Mouse (Mus musculus) heart, embryonic 14.5 days (tissue): Measurements from ENCODE around the gene Gm26727. TPM values are rescaled to one million over a fixed set of nuclear protein-coding genes. Genes with fewer than 3 reads are reported as not detected.
A peak's percentile ranks its signal among the peaks of the same experiment; 100 is the strongest.
"Not testable (repeated sequence)": the region's sequence is repeated elsewhere in the genome, so short reads cannot be mapped to it uniquely, and the experiment has no call there.

Experiments
- ATAC-seq: fragments of 200-750 bp; cut with Nextera tagmentation; 2 replicates; pipeline ENCODE4 v1.8.0; 2017; ENCODE audit warnings: low read depth, moderate TSS enrichment; ENCODE audit not compliant: insufficient number of reproducible peaks, insufficient read depth, low FRiP score
- H3K27ac ChIP-seq, 2 experiments: fragments of 200-500 bp in 1 of 2; fragments of 300-500 bp in 1 of 2; sonication (generic) in 1 of 2; replicated peaks in 1 of 2; 2 replicates each; pipeline ENCODE4 v1.5.1; 2012 to 2014; ENCODE audit warnings: low read depth in 2 of 2, low read length in 2 of 2, control low read depth in 1 of 2, mild to moderate bottlenecking in 1 of 2, mixed read lengths in 1 of 2; ENCODE audit not compliant: control insufficient read depth in 1 of 2, insufficient read depth in 1 of 2
- H3K27me3 ChIP-seq: fragments of 300-500 bp; sonication (generic); 2 replicates; pipeline ENCODE4 v1.6.1; 2014; ENCODE audit warnings: mild to moderate bottlenecking, low read length, control low read depth; ENCODE audit not compliant: control insufficient read depth, insufficient read depth
- H3K36me3 ChIP-seq: fragments of 300-500 bp; sonication (generic); 2 replicates; pipeline ENCODE4 v1.6.1; 2014; ENCODE audit warnings: mild to moderate bottlenecking, control low read depth, low read length, mixed read lengths; ENCODE audit not compliant: control insufficient read depth, insufficient read depth
- H3K4me1 ChIP-seq, 2 experiments: fragments of 200-500 bp in 1 of 2; fragments of 300-500 bp in 1 of 2; sonication (generic) in 1 of 2; 2 replicates each; pipeline ENCODE4 v1.6.1; 2012 to 2014; ENCODE audit warnings: low read length in 2 of 2, control low read depth in 1 of 2, mixed read lengths in 1 of 2; ENCODE audit not compliant: control insufficient read depth in 2 of 2, insufficient read depth in 2 of 2
- H3K4me2 ChIP-seq: fragments of 300-500 bp; sonication (generic); 2 replicates; pipeline ENCODE4 v1.6.1; 2014; ENCODE audit warnings: mild to moderate bottlenecking, low read length
- H3K4me3 ChIP-seq, 2 experiments: fragments of 200-500 bp in 1 of 2; fragments of 300-500 bp in 1 of 2; sonication (generic) in 1 of 2; 2 replicates each; pipeline ENCODE4 v1.5.1; 2012 to 2014; ENCODE audit warnings: low read length in 2 of 2, mild to moderate bottlenecking in 2 of 2, control low read depth in 1 of 2, low read depth in 1 of 2, moderate library complexity in 1 of 2; ENCODE audit not compliant: control insufficient read depth in 1 of 2, insufficient read depth in 1 of 2
- H3K9ac ChIP-seq: fragments of 300-500 bp; sonication (generic); 2 replicates; pipeline ENCODE4 v1.6.1; 2014; ENCODE audit warnings: mild to moderate bottlenecking, low read length
- H3K9me3 ChIP-seq: fragments of 300-500 bp; sonication (generic); 2 replicates; pipeline ENCODE4 v1.6.1; 2016; ENCODE audit warnings: low read length, control low read depth; ENCODE audit not compliant: control insufficient read depth
- WGBS: fragments of 180-500 bp; shearing (Covaris S2); extraction: QIAGEN DNeasy Blood & Tissue Kit; methylation state at CpG from one replicate; pipeline ENCODE4 v1.1.7; 2014; 5-methylcytosine and 5-hydroxymethylcytosine counted together
- polyA plus RNA-seq: library from polyadenylated mRNA; unstranded; fragments of >200 nt; fragmentation: Nextera tagmentation; extraction: Ambion mirVana; gene quantifications from 2 replicates; pipeline ENCODE4 v1.2.1, GENCODE M21; 2014

Gene Gm26727
- not detected in 2 replicates for polyA plus RNA-seq

- no peak for ATAC-seq
- no peak within 1 kb of the TSS for H3K9ac ChIP-seq
- H3K36me3 ChIP-seq, result no peaks in the 10 kb centered on the region
- H3K4me1 ChIP-seq, result no peaks in the 10 kb centered on the region
- H3K27ac ChIP-seq, result no peak within 1 kb of the TSS
- H3K9me3 ChIP-seq, result no peaks in the 10 kb centered on the region
- H3K4me3 ChIP-seq, result no peak within 1 kb of the TSS
- no peak within 1 kb of the TSS for H3K4me2 ChIP-seq
- WGBS, result 38% methylated on average over 2 of the region's 2 CpGs
- no peaks in the 10 kb centered on the region for H3K27me3 ChIP-seq
Observed at GRCm38 (mm10) chr2:67433081-67433480, at the start of gene Gm26727. TSS of gene Gm26727 (minus strand) at chr2:67433181.

- WGBS, result 58% methylated on average over 3 of the region's 3 CpGs
Observed at GRCm38 (mm10) chr2:67481051-67481450, 48.1 kb upstream of the Gm26727 start.

GRCm38 (mm10) chr2:67477753-67478152 lies 44.8 kb upstream of the Gm26727 start:
- Histone ChIP-seq H3K4me1 (0 out of 4 replicates have a peak, but pooled peaks cover 0 to 3% of the 10 kb centered on the region in 2 experiments), H3K27ac (no peak overlapping the region), H3K4me3 (no peak overlapping the region), H3K36me3 (no peaks in the 10 kb centered on the region), H3K27me3 (no peaks in the 10 kb centered on the region), H3K9ac (no peak overlapping the region), H3K9me3 (no peaks in the 10 kb centered on the region), H3K4me2 (no peak overlapping the region)
- WGBS, result 15% methylated on average over 6 of the region's 6 CpGs
- ATAC-seq, result no peak

More at GRCm38 (mm10) chr2:67481051-67481450, 48.1 kb upstream of the Gm26727 start:
- H3K9ac ChIP-seq, result no peak overlapping the region
- no peak overlapping the region for H3K27ac ChIP-seq
- no peak overlapping the region for H3K4me3 ChIP-seq
- no peak overlapping the region for H3K4me2 ChIP-seq
- no peaks in the 10 kb centered on the region for H3K36me3 ChIP-seq
- no peak for ATAC-seq
- H3K9me3 ChIP-seq, result no peaks in the 10 kb centered on the region
- 0 out of 4 replicates have a peak, but pooled peaks cover 0 to 3% of the 10 kb centered on the region in 2 experiments for H3K4me1 ChIP-seq
- H3K27me3 ChIP-seq, result no peaks in the 10 kb centered on the region

DNA sequence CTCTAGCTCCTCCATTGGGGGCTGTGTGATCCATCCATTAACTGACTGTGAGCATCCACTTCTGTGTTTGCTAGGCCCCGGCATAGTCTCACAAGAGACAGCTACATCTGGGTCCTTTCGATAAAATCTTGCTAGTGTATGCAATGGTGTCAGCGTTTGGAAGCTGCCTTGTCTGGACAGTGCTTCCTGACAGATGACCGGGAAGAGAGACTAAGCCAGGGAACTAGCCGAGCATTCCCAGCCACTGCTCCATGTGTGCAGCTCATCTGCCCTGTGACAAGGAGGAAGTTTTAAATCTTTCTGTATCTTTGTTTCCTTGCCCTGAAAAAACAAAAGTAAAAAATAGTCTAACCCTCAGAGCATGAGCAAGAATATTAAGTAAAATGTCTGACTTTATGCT lies 37.0 kb upstream of the Gm26727 start:
- not testable (repeated sequence) for H3K27ac ChIP-seq, H3K27me3 ChIP-seq, ATAC-seq, H3K36me3 ChIP-seq, H3K9me3 ChIP-seq, H3K9ac ChIP-seq, H3K4me3 ChIP-seq, H3K4me2 ChIP-seq, H3K4me1 ChIP-seq
- 50% methylated on average over 5 of the region's 5 CpGs for WGBS

- Histone ChIP-seq H3K4me2 (no peak overlapping the region), H3K4me1 (no peaks in the 10 kb centered on the region), H3K4me3 (no peak overlapping the region), H3K27me3 (no peaks in the 10 kb centered on the region), H3K9ac (no peak overlapping the region), H3K9me3 (no peaks in the 10 kb centered on the region), H3K36me3 (no peaks in the 10 kb centered on the region), H3K27ac (no peak overlapping the region)
- WGBS, result 74% methylated on average over 7 of the region's 7 CpGs
- ATAC-seq, result no peak
Observed at GRCm38 (mm10) chr2:67467036-67467435, 34.1 kb upstream of the Gm26727 start.

GRCm38 (mm10) chr2:67460857-67461256 lies 27.9 kb upstream of the Gm26727 start:
- Histone ChIP-seq H3K36me3 (no peaks in the 10 kb centered on the region), H3K4me1 (no peaks in the 10 kb centered on the region), H3K9me3 (no peaks in the 10 kb centered on the region), H3K9ac (no peak overlapping the region), H3K4me3 (no peak overlapping the region), H3K27me3 (no peaks in the 10 kb centered on the region), H3K27ac (no peak overlapping the region), H3K4me2 (no peak overlapping the region)
- ATAC-seq, result no peak
- WGBS, result 63% methylated on average over 3 of the region's 3 CpGs

DNA sequence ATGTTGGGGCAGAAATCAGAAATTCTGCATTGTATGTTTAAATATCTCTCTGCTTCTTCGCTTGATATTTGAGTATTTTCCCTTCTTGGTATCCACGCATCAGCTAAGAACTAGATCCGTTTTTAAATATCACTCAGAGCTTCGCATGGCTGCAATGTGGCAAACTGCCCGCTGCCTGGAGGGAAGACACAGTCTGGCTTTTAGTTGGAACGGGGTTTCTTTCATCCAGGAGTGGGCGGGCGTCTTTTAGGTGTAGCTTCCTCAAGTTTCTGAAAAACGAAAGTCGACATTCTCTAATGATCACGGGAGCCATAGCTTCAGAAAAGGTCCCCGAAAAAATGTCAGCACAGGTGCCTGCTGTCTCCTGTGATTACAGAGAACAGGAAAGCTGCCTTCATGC lies 14.2 kb upstream of the Gm26727 start:
- WGBS, result 65% methylated on average over 12 of the region's 12 CpGs
- H3K36me3 ChIP-seq, result no peaks in the 10 kb centered on the region
- H3K9ac ChIP-seq, result no peak overlapping the region
- no peaks in the 10 kb centered on the region for H3K27me3 ChIP-seq
- ATAC-seq, result no peak
- no peaks in the 10 kb centered on the region for H3K9me3 ChIP-seq
- H3K27ac ChIP-seq, result no peak overlapping the region
- 0 out of 2 replicates have a peak overlapping the region, but pooled peaks have one; percentile 14 for H3K4me2 ChIP-seq
- H3K4me1 ChIP-seq, result peaks cover 0 to 2% of the 10 kb centered on the region in 2 experiments; a peak in 1 of 4 replicates
- H3K4me3 ChIP-seq, result no peak overlapping the region

DNA sequence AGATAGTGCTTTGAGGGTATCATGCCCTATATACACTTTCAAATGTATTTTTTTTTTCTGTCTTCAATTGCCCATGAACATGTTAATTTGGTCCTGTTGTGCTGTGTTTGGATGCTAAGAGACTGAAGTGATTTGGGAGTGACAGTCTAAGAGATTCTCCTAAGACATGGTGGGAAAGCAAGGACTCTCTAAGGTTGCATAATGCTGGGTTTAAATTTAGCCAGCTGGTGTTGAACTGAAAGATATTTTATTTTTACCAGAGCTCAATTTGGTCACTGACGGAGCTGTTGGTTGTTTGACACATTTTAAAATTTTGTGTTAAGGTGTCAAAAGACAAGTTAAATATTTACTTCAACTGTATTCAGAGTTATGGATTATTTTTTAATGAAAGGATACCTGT lies 13.8 kb upstream of the Gm26727 start:
- Histone ChIP-seq H3K9me3 (no peaks in the 10 kb centered on the region), H3K9ac (no peak overlapping the region), H3K4me2 (no peak overlapping the region), H3K27me3 (no peaks in the 10 kb centered on the region), H3K36me3 (no peaks in the 10 kb centered on the region), H3K27ac (no peak overlapping the region), H3K4me1 (peaks cover 0 to 2% of the 10 kb centered on the region in 2 experiments; a peak in 1 of 4 replicates), H3K4me3 (no peak overlapping the region)
- no peak for ATAC-seq
- 64% methylated on average over 1 of the region's 1 CpGs for WGBS
